Mouse (Mus musculus): ENCODE measurements around the gene Hist1h2af. TPM values are rescaled to one million over a fixed set of nuclear protein-coding genes. Genes with fewer than 3 reads are reported as not detected.

Hist1h2af gene
- polyA plus RNA-seq, 1 experiment from 2014 or later: 9.5 TPM

DNA sequence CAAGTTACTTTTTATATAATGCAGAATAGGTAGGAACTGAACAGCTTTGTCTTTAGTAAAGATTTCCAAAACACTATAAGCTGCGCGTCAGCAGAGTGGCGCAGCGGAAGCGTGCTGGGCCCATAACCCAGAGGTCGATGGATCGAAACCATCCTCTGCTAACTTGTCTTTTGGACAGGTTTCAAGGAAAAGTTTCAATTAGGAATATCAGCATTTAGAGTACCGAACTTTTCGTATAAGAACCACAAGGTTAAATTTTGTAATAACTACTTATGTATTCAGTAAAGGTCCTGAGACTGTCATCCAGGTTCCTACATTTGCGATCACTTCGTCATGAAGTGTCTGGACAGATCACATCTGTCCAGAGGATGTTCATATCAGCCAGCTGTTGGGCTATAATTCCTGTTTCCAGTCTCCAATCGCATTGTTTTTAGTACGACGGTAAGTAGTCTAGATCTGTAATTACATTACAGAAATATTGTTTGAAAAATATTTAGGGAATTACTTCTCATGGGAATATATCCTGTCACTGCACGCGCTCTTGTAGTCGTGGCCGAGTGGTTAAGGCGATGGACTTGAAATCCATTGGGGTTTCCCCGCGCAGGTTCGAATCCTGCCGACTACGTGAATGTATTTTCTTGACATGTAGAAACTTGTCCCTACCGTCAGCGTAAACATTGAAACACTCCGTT, 16.0 kb upstream of the Hist1h2af start:
- DNase-seq (ENCODE audit: low spot score): peak; percentile 84
- no peak overlapping the region for H3K27ac ChIP-seq (replicated peaks)
- no peaks in the 10 kb centered on the region for H3K9me3 ChIP-seq (replicated peaks)
- no peaks in the 10 kb centered on the region for H3K36me3 ChIP-seq
- no peaks in the 10 kb centered on the region for H3K27me3 ChIP-seq (ENCODE audit: low read depth, poor library complexity, severe bottlenecking)
- H3K4me1 ChIP-seq: peaks cover 20% of the 10 kb centered on the region
- peak overlapping the region; percentile 60 for H3K4me3 ChIP-seq
- WGBS: under 1% methylated on average over 27 of the region's 27 CpGs

DNA sequence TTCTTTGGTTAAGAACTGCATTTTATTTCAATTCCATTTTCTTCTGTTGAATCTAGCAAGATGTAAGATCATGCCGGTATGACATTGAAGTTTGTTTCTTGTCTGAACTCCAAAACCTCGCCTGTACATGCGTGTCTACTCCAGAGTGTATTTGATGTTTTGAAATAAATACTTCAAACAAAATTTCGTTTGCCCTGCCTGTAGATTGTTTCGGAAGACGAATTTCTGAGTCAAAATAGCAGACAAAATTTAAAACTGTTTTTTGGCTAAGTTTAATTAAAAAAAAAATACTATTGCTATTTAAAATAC, 15.5 kb upstream of the Hist1h2af start:
- WGBS: 1% methylated on average over 6 of the region's 6 CpGs
- Histone ChIP-seq H3K36me3 (no peaks in the 10 kb centered on the region), H3K4me1 (peaks cover 20% of the 10 kb centered on the region), H3K27me3 (ENCODE audit: low read depth, poor library complexity, severe bottlenecking) (no peaks in the 10 kb centered on the region), H3K27ac (replicated peaks) (no peak overlapping the region), H3K4me3 (peak overlapping the region; percentile 60), H3K9me3 (replicated peaks) (no peaks in the 10 kb centered on the region)
- DNase-seq (ENCODE audit: low spot score): no peak

DNA sequence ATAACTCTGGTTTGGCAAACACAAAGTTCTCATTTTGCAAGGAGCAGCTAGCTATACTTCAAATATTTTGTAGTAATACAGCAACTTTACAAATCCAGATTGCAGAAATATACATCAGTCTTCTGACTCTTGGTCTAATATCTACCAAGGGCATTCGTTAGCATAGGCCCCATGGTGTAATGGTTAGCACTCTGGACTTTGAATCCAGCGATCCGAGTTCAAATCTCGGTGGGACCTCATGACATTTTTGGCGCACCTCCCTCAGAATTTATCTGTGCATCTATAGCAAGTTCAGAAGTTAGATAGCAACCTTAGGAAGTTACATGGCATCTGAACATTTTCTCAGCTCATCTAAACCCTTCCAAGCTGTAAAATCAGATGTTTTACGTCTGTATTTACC, 14.8 kb upstream of the Hist1h2af start:
- H3K27ac ChIP-seq (replicated peaks): no peak overlapping the region
- H3K4me3 ChIP-seq: peak overlapping the region; percentile 60
- H3K36me3 ChIP-seq: no peaks in the 10 kb centered on the region
- no peaks in the 10 kb centered on the region for H3K9me3 ChIP-seq (replicated peaks)
- WGBS: under 1% methylated on average over 6 of the region's 6 CpGs
- peak; percentile 76 for DNase-seq (ENCODE audit: low spot score)
- peaks cover 20% of the 10 kb centered on the region for H3K4me1 ChIP-seq
- H3K27me3 ChIP-seq (ENCODE audit: low read depth, poor library complexity, severe bottlenecking): no peaks in the 10 kb centered on the region

DNA sequence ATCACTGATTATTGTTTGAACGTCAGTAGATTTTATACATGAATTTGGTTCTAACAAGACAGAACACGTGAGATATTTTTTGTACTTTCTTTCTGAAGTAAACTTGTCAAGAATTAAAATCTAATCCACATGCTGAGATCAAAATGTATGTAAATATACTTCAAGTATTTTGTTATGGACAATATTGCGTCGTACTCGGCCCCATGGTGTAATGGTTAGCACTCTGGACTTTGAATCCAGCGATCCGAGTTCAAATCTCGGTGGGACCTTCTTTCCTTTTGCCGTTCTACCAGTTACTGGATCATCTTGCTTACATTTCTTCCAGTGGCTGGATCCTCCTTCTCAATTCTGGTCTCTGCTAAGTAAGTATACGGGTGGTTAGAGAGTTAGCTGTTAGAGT, 14.3 kb upstream of the Hist1h2af start:
- H3K4me3 ChIP-seq: peak overlapping the region; percentile 60
- peaks cover 19% of the 10 kb centered on the region for H3K4me1 ChIP-seq
- peak; percentile 75 for DNase-seq (ENCODE audit: low spot score)
- no peaks in the 10 kb centered on the region for H3K36me3 ChIP-seq
- no peak overlapping the region for H3K27ac ChIP-seq (replicated peaks)
- WGBS: under 1% methylated on average over 10 of the region's 10 CpGs
- no peaks in the 10 kb centered on the region for H3K27me3 ChIP-seq (ENCODE audit: low read depth, poor library complexity, severe bottlenecking)
- no peaks in the 10 kb centered on the region for H3K9me3 ChIP-seq (replicated peaks)

DNA sequence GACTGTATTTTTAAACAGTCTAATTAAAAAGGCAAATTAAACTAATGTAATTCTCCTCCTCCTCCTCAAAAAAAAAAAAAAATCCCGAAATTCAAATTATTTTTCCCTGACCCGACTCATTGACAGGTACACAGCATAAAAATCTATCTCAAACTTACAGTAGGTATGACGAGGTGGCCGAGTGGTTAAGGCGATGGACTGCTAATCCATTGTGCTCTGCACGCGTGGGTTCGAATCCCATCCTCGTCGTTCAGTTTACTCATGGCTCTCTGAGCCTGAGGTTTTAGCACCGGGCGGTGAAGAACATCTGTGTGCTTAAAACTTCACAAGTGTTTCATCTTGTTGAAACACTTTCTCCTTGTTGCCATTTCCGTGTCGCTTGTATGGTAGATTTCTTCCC, 12.0 kb upstream of the Hist1h2af start:
- Histone ChIP-seq H3K36me3 (no peaks in the 10 kb centered on the region), H3K4me1 (peaks cover 22% of the 10 kb centered on the region), H3K9me3 (replicated peaks) (no peaks in the 10 kb centered on the region), H3K27ac (replicated peaks) (no peak overlapping the region), H3K27me3 (ENCODE audit: low read depth, poor library complexity, severe bottlenecking) (no peaks in the 10 kb centered on the region), H3K4me3 (peak overlapping the region; percentile 20; the same call in 1 of the 2 replicates)
- peak; percentile 72 for DNase-seq (ENCODE audit: low spot score)
- under 1% methylated on average over 14 of the region's 14 CpGs for WGBS

DNA sequence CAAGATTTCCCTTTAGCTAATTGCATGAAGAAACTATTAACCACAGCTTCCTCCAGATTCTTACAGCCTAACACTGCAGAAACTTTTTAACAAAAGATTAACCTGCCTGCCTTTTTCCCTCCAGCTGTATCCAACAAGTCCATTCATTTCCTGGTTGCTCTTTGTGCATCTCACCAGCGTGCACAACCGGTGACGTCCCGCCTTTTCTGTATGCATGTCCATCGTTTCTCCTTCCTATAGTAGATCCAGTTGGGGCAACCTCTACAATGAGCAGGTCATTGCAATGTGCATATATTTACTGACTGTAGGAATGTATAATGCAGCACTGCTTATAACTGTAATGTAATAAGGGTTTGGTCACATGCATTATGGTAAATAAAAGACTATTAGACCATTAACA, 9.7 kb upstream of the Hist1h2af start:
- no peaks in the 10 kb centered on the region for H3K9me3 ChIP-seq (replicated peaks)
- no peak overlapping the region for H3K27ac ChIP-seq (replicated peaks)
- no peaks in the 10 kb centered on the region for H3K36me3 ChIP-seq
- H3K4me1 ChIP-seq: peaks cover 35% of the 10 kb centered on the region
- no peak for DNase-seq (ENCODE audit: low spot score)
- no peak overlapping the region for H3K4me3 ChIP-seq
- 62% methylated on average over 5 of the region's 5 CpGs for WGBS
- no peaks in the 10 kb centered on the region for H3K27me3 ChIP-seq (ENCODE audit: low read depth, poor library complexity, severe bottlenecking)

DNA sequence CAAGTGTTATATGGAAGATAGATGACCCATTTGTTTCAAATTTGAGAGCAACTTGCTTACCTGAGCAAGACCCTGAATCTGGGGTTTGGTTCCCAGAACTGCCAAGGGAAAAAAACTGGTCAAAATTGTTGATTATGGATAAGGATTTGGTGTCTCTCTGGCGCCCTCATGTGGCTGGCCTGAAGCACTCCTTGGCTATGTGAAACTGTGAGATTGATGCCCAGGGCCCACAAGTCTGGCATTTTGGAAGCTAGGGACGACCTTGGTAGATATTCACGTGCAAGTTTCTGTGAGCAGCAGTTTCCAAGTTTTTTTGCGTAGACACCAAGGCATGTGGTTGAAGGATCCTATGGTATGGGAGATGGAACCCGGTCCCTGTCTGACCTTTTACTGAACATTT, 9.1 kb upstream of the Hist1h2af start:
- H3K27ac ChIP-seq (replicated peaks): no peak overlapping the region
- peak overlapping the region; percentile 29 for H3K4me3 ChIP-seq
- 7% methylated on average over 5 of the region's 5 CpGs for WGBS
- H3K4me1 ChIP-seq: peaks cover 39% of the 10 kb centered on the region
- no peaks in the 10 kb centered on the region for H3K36me3 ChIP-seq
- H3K27me3 ChIP-seq (ENCODE audit: low read depth, poor library complexity, severe bottlenecking): no peaks in the 10 kb centered on the region
- H3K9me3 ChIP-seq (replicated peaks): no peaks in the 10 kb centered on the region
- peak; percentile 87 for DNase-seq (ENCODE audit: low spot score)

DNA sequence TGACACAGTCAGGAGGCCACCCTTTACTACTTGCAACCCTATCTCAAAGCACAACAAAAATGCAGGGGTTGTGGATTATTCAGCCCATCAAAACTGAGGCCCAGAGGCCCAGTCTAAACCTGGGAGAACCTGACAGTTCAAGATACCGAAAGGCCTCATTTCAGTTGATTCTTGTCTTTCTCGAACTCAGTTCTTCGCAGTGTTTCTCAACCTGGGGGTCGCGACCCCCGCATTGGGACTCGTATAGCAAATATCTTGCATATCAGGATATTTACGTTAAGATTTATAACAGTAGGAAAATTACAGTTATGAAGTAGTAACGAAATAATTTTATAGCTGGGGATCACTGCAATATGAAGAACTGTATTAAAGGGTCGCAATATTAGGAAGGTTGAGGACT, 7.8 kb upstream of the Hist1h2af start:
- Histone ChIP-seq H3K27ac (replicated peaks) (no peak overlapping the region), H3K4me1 (peaks cover 35% of the 10 kb centered on the region), H3K4me3 (peak overlapping the region; percentile 51), H3K36me3 (no peaks in the 10 kb centered on the region), H3K9me3 (replicated peaks) (no peaks in the 10 kb centered on the region), H3K27me3 (ENCODE audit: low read depth, poor library complexity, severe bottlenecking) (no peaks in the 10 kb centered on the region)
- WGBS: 3% methylated on average over 10 of the region's 10 CpGs
- no peak for DNase-seq (ENCODE audit: low spot score)

DNA sequence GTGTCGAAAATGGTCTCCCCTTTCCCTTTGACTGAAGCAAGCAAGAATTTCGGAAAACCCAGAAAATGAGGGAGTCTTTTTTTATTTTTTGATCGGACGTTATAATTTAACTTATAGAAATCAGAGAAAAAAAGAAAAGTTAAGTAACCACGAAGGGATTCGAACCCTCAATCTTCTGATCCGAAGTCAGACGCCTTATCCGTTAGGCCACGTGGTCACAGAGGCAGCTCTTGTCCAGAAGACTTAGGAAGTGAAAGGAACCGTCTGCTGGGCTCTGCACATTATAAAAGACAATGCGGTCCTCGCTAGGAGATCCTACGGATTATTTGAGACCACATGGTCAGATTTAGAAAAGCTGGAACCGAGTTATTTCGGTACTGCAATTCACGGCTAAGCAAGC, 7.4 kb upstream of the Hist1h2af start:
- Histone ChIP-seq H3K4me1 (peaks cover 35% of the 10 kb centered on the region), H3K27ac (replicated peaks) (peak overlapping the region; percentile 78)

DNA sequence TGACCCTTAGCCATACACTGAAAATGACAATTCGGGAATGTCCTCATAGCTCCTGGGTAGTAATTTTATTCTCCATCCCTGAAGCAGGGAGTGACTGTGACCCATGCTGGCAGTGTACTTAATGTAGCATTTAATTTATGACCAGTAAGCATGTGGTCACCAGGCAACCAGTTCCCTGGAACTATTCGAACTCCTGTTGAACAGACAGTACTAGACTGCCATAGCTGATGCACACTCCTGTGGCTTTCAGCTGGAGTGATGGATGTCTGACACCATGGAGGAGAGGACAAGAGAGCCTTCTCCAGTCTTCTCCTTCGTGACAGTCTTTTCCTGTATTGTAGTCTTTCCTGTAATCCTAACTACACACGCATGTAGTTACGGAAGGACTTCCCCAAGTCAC, 4.7 kb upstream of the Hist1h2af start:
- Histone ChIP-seq H3K9me3 (replicated peaks) (no peaks in the 10 kb centered on the region), H3K36me3 (no peaks in the 10 kb centered on the region), H3K27me3 (ENCODE audit: low read depth, poor library complexity, severe bottlenecking) (no peaks in the 10 kb centered on the region), H3K4me1 (peaks cover 46% of the 10 kb centered on the region), H3K27ac (replicated peaks) (no peak overlapping the region; the same call in 1 of the 2 replicates), H3K4me3 (peak overlapping the region; percentile 17; the same call in 1 of the 2 replicates)
- DNase-seq (ENCODE audit: low spot score): no peak
- WGBS: 90% methylated on average over 5 of the region's 5 CpGs

More for the DNA sequence above, 7.4 kb upstream of the Hist1h2af start:
- no peaks in the 10 kb centered on the region for H3K27me3 ChIP-seq (ENCODE audit: low read depth, poor library complexity, severe bottlenecking)
- H3K4me3 ChIP-seq: peak overlapping the region; percentile 51
- H3K36me3 ChIP-seq: no peaks in the 10 kb centered on the region
- DNase-seq (ENCODE audit: low spot score): peak; percentile 90
- WGBS: 0% methylated on average over 17 of the region's 17 CpGs
- no peaks in the 10 kb centered on the region for H3K9me3 ChIP-seq (replicated peaks)

DNA sequence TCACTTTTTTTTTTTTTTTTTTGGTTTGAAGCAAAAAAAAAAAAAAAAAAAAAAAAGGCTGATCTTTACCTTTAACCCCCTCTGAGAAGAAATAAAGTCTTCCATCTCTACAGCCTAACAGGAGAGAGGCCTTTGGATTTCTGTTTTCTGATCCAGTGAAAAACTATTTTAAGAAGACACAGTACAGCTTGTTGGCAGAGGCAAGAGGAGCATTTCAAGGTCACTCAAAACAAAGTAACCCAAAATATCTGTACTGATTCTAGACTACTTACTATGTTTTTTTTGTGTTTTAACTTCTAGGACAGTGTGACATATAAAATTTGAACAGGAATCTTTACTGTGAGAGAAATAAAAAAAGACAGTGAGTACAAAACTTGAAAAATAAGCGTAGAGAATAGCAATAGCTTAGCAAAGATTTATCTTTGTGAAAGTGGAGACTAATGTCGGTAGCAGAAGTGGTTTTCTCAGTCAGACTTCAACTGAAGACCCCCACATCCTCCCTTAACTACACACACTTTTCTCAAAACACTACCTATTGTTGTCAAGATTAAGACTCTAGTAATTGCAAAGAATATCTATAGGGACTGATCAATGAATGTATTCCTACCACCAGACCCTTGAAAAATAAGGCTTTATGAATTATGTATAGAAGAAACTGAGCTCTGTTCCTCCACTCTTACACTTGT, 4.1 kb upstream of the Hist1h2af start:
- H3K4me3 ChIP-seq: peak overlapping the region; percentile 65
- no peaks in the 10 kb centered on the region for H3K36me3 ChIP-seq
- no peak for DNase-seq (ENCODE audit: low spot score)
- H3K9me3 ChIP-seq (replicated peaks): no peaks in the 10 kb centered on the region
- no peaks in the 10 kb centered on the region for H3K27me3 ChIP-seq (ENCODE audit: low read depth, poor library complexity, severe bottlenecking)
- WGBS: 35% methylated on average over 2 of the region's 2 CpGs
- H3K27ac ChIP-seq (replicated peaks): peak overlapping the region; percentile 97
- peaks cover 50% of the 10 kb centered on the region for H3K4me1 ChIP-seq

DNA sequence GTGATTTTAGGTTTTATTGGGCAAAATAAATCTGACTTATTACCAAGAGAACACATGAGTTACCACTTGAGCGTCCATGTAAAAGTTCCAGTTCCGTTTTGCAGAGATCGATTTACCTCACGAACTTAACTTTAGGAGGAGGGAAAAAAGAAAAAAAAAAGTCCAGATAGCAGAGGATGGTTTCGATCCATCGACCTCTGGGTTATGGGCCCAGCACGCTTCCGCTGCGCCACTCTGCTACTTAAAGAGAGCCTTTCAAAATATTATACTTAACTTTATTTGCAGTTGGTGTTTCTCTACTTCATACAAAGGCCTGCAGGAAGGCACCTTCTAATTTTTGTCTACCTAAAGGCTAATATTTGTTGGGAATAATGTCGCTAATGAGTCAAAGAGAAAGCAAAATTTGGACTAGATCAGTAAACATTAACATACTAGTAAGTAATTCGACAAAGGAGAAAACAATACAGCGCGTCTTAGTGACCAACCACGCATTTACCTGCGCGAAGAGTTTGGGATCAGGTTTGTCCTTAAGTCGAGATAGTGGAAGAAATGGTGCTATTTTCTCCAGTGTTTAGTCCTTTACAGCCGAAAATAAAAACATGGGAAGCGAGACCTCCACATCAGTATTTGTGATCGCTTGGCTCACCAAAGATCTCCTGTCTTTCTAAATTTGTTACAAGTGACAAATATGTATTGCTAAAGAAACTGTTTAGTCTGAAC, 3.4 kb upstream of the Hist1h2af start:
- DNase-seq (ENCODE audit: low spot score): no peak
- under 1% methylated on average over 20 of the region's 20 CpGs for WGBS
- Histone ChIP-seq H3K27me3 (ENCODE audit: low read depth, poor library complexity, severe bottlenecking) (no peaks in the 10 kb centered on the region), H3K27ac (replicated peaks) (peak overlapping the region; percentile 97), H3K4me3 (peak overlapping the region; percentile 65), H3K9me3 (replicated peaks) (no peaks in the 10 kb centered on the region), H3K36me3 (no peaks in the 10 kb centered on the region), H3K4me1 (peaks cover 49% of the 10 kb centered on the region)
